In genomic region chr9:14247480-14248208, GRCm38 (mm10) we compare ENCODE assay signal across 15 mouse cellular contexts. TPM values are rescaled to one million over a fixed set of nuclear protein-coding genes. Genes with fewer than 3 reads are reported as not detected.
DNase-seq lines count a peak whose midpoint lies in the region; ATAC-seq and TF ChIP-seq lines count a peak whose summit lies in the region.
"Had no signal": no experiment of that assay in that cellular context is flagged by ENCODE, and none has a peak within 500 bp of the region (broad histone marks: within the 10 kb centered on the region; RNA-seq: fewer than 3 reads in every experiment).

No protein-coding gene starts in this region.

- no peaks in the 10 kb centered on the region for H3K27me3 ChIP-seq in heart, postnatal 0 days (ENCODE audit: control insufficient read depth, insufficient read depth, low read length)
- H3K27me3 ChIP-seq in intestine, embryonic 15.5 days (replicated peaks) = no peaks in the 10 kb centered on the region

- WGBS in heart, postnatal 0 days = 57% methylated on average over 12 of the region's 12 CpGs
- 59% methylated on average over 12 of the region's 12 CpGs for WGBS in intestine, embryonic 15.5 days

- H3K9me3 ChIP-seq in heart, postnatal 0 days (replicated peaks; ENCODE audit: control insufficient read depth, low read length) = no peaks in the 10 kb centered on the region
- H3K9me3 ChIP-seq in intestine, embryonic 15.5 days = no peaks in the 10 kb centered on the region

- H3K4me1 ChIP-seq in heart, postnatal 0 days (ENCODE audit: control insufficient read depth, insufficient read depth) = peaks cover 5% of the 10 kb centered on the region; the same call in 1 of the 2 replicates
- H3K4me1 ChIP-seq in intestine, embryonic 15.5 days (replicated peaks) = peaks cover 9% of the 10 kb centered on the region; the same call in 1 of the 2 replicates

- H3K4me3 ChIP-seq in heart, postnatal 0 days (ENCODE audit: low read depth, low read length) = no peak overlapping the region
- no peak overlapping the region for H3K4me3 ChIP-seq in intestine, embryonic 15.5 days (replicated peaks)

- TF ChIP-seq CTCF in heart, postnatal 0 days (IDR thresholded peaks at IDR 0.05; ENCODE audit: low read depth) = no peak

- DNase-seq in heart, postnatal 0 days (ENCODE audit: low spot score) = no peak
- DNase-seq in heart, postnatal 4 days = no peak
- DNase-seq in left cerebral cortex, postnatal 14 days (ENCODE audit: low spot score in 2 of 2) = peak; percentile 15
- DNase-seq in left cerebral cortex, postnatal 4 days = no peak
- DNase-seq in brain, adult 2 months (ENCODE audit: low read depth, low spot score) = peak; percentile 53
- no peak for DNase-seq in adrenal gland, adult 8-10 months
- DNase-seq: adrenal gland, postnatal 25 days; cerebellum, adult 11-12 months; layer of hippocampus, postnatal 36 days; liver, postnatal 0 days; midbrain, embryonic 14.5 days; right cerebral cortex, postnatal 25 days had no signal

- intact Hi-C loops in left cerebral cortex, postnatal 14 days (cut with DNase I) = no loop called here
- intact Hi-C loops in left cerebral cortex, postnatal 4 days (cut with DNase I) = no loop called here

- H3K27ac ChIP-seq in heart, postnatal 0 days (ENCODE audit: low read depth) = peak overlapping the region; percentile 43; the same call in 1 of the 2 replicates
- 0 out of 2 replicates have a peak overlapping the region, but pooled peaks have one; percentile 8 for H3K27ac ChIP-seq in intestine, embryonic 15.5 days

- TF ChIP-seq EP300 in heart, postnatal 0 days (IDR thresholded peaks at IDR 0.05; ENCODE audit: low read depth) = no peak

- no peaks in the 10 kb centered on the region for H3K36me3 ChIP-seq in heart, postnatal 0 days (replicated peaks; ENCODE audit: control insufficient read depth, insufficient read depth, low read length)
- no peaks in the 10 kb centered on the region for H3K36me3 ChIP-seq in intestine, embryonic 15.5 days

- no peak overlapping the region for H3K4me2 ChIP-seq in heart, postnatal 0 days (ENCODE audit: low read depth, low read length)
- H3K4me2 ChIP-seq in intestine, embryonic 15.5 days (replicated peaks) = no peak overlapping the region
- H3K4me2 ChIP-seq: heart, embryonic 11.5 days had no signal

- ATAC-seq in heart, postnatal 0 days (ENCODE audit: insufficient read depth, low read depth) = no peak
- no peak for ATAC-seq in intestine, embryonic 15.5 days
- ATAC-seq: hindbrain, embryonic 16.5 days; liver, postnatal 0 days had no signal

- no peak overlapping the region for H3K9ac ChIP-seq in heart, postnatal 0 days (replicated peaks; ENCODE audit: low read depth, low read length)
- no peak overlapping the region for H3K9ac ChIP-seq in intestine, embryonic 15.5 days
- H3K9ac ChIP-seq: liver, postnatal 0 days had no signal

RNA-seq across cellular contexts. Expression of gene Sesn3, which starts 27.2 kb away (rescaled TPM):
- total RNA-seq in heart, postnatal 0 days (2014; rRNA removed; ENCODE audit: low replicate concordance) = 8.1 and 17.0 TPM in 2 replicates
- polyA plus RNA-seq in heart, postnatal 0 days (2015; fragmentation: Nextera tagmentation; extraction: Ambion mirVana) = 5.7 and 6.8 TPM in 2 replicates
- 10 to 100 TPM; 24.8 to 28.6 TPM for total RNA-seq in heart, postnatal 4 days (2021)
- total RNA-seq in left cerebral cortex, postnatal 14 days (2021) = 10 to 100 TPM; 88.7 to 97.8 TPM
- total RNA-seq in left cerebral cortex, postnatal 4 days (2021) = 10 to 100 TPM; 70.1 to 73.3 TPM
- polyA plus RNA-seq in intestine, embryonic 15.5 days (2015; fragmentation: Nextera tagmentation; extraction: Ambion mirVana) = 13.1 and 16.3 TPM in 2 replicates
- 10 to 100 TPM; 90.4 to 92.4 (median 91.1) TPM for total RNA-seq in adrenal gland, adult 8-10 months (2022)

Comparison
In these comparisons a context has a peak if more than half of its experiments do, and no peak if none do; other contexts are left out.
1. DNase-seq: peak in left cerebral cortex, postnatal 14 days (2 of 2) and brain, adult 2 months (single experiment); none in heart, postnatal 0 days (single experiment), heart, postnatal 4 days (single experiment), left cerebral cortex, postnatal 4 days (single experiment) and adrenal gland, adult 8-10 months (single experiment).